Mouse (Mus musculus) G1E (cell line): ENCODE measurements around the gene 2010111I01Rik.

Source experiments
- CTCF ChIP-seq: IDR thresholded peaks from 2 replicates; pipeline ENCODE4 v1.5.1; 2012; ENCODE audit warnings: low read depth, low read length, inconsistent platforms, mixed read lengths
- GATA1 ChIP-seq: IDR thresholded peaks from 2 replicates; pipeline ENCODE4 v1.6.1; 2012; ENCODE audit warnings: borderline replicate concordance, low read length, inconsistent platforms, mixed read lengths
- GATA2 ChIP-seq: IDR thresholded peaks from 2 replicates; pipeline ENCODE4 v1.6.1; 2012; ENCODE audit warnings: low read depth, low read length, inconsistent platforms, borderline replicate concordance
- POLR2AphosphoS5 ChIP-seq: IDR thresholded peaks from 2 replicates; pipeline ENCODE4 v1.6.1; 2012; ENCODE audit warnings: low read depth, low read length, inconsistent platforms; ENCODE audit not compliant: insufficient replicate concordance

DNA sequence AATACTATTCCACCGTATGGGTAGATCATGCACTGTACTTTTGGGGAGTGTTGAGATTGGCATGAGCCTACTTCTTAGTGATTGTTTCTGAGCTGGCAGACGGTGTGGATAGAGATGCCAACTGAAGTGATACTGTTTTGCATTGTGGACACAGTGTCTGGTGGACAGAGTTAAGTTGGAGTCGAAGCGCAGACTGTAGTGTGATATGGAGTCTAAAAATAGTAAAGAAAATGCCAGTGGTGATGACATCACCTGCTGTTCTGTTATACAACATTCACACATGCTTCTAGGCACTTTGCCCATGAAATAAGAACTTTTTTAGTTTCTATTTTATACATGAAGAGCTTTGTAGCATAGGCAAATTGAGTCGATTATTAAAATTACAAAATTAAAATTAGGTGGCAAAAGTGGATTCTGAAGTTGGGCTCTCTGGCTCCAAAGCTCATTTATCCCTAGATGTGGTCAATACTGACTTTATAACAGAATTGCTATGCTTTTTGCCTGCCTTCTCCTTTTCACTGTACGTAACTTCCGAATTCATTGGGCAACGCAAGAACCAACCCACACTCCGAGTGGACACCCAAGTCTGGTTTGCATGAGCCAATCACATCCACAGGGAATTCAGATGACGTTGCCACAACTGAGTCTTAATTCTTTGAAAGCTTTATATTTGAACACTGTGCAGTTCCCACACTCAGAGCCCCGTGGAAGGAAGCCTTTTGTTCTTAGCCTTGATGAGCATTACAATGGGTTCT is 6.0 kb downstream of the 2010111I01Rik start:
- no peak for TF ChIP-seq CTCF
- no peak for TF ChIP-seq GATA1
- no peak for TF ChIP-seq POLR2AphosphoS5
- TF ChIP-seq GATA2: no peak
